Mouse (Mus musculus) gastrocnemius, postnatal 14 days (tissue): ENCODE results near the gene Picalm. TPM values are rescaled to one million over a fixed set of nuclear protein-coding genes. Genes with fewer than 3 reads are reported as not detected.
A peak's percentile ranks its signal among the peaks of the same experiment; 100 is the strongest.

Source experiments
- DNase-seq: peaks from one replicate; pipeline ENCODE4 v3.0.0; 2021; ENCODE audit warnings: mixed read lengths
- intact Hi-C: fragments of 180-260 bp; cut with DNase I; formaldehyde crosslinking; loops from one replicate; pipeline ENCODE4 v1.15.1; 2025; ENCODE audit warnings: low total_unique reads
- long read RNA-seq, 2 experiments: library from polyadenylated mRNA; stranded (forward); transcript quantifications; one replicate each; pipeline ENCODE4 v2.0.0; 2021
- total RNA-seq, 2 experiments: library from RNA; stranded (reverse); gene quantifications; 2 replicates each; pipeline ENCODE4 v1.2.3; 2021

Gene Picalm
- 100 to 1,000 TPM; 111 to 140 TPM for total RNA-seq
- long read RNA-seq, experiment 1, partial matches to known transcripts: 12 of 30 reads
- long read RNA-seq, experiment 1, other reads (novel, unspliced or antisense): 13 of 30 reads
- long read RNA-seq, experiment 2, partial matches to known transcripts: 7 of 24 reads
- long read RNA-seq, experiment 2, other reads (novel, unspliced or antisense): 11 of 24 reads

- intact Hi-C loops: no loop called here
Observed at GRCm38 (mm10) chr7:90129732-90130392, at the start of gene Picalm. Picalm (plus strand) TSS chr7:90130213.

DNA sequence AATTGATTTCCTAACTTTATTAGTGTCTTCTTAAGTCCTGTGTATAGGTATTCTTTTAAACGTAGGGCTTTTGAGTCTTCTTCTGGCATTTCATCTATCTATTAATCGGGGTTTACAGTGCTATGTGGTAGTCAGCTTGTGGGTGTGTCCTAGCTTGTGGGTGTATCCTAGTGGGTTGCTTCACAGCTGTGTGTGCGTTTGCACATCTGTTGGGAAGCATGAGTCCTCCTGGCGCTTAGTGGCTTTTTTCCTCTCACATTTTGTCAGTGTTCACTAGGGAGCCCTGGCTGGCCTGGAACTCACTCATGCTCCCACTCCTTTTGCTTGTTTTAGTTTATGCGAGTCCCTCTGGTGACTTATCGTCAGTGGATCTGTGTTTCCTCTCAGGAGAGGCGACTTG lies 46.2 kb upstream of the Picalm start:
- peak; percentile 25 for DNase-seq
- intact Hi-C loops: no loop called here

More at GRCm38 (mm10) chr7:90129732-90130392, at the start of gene Picalm:
- DNase-seq: peak; percentile 100

- intact Hi-C loops: no loop called here
- DNase-seq: no peak
Observed at GRCm38 (mm10) chr7:90084531-90084930, 45.5 kb upstream of the Picalm start.

DNA sequence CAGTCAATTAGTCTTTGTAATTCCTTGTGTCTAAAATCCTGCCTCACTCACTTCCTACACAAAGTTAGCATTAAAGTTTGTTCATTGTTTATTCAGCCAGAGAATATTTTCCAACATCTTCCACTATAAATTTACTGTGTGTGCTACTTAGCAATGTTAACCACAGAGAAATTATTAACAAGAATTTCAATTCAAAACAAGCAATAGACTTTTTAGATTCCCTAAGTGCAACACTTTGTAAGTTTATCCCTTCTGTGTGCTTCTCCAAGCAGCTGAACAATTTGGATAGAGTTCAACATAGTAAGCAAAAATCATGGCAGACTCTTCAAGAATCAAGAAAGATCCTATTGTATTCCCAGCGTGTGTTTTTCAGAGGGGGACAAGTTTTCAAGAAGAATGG lies 44.3 kb upstream of the Picalm start:
- intact Hi-C loops: no loop called here
- no peak for DNase-seq

DNA sequence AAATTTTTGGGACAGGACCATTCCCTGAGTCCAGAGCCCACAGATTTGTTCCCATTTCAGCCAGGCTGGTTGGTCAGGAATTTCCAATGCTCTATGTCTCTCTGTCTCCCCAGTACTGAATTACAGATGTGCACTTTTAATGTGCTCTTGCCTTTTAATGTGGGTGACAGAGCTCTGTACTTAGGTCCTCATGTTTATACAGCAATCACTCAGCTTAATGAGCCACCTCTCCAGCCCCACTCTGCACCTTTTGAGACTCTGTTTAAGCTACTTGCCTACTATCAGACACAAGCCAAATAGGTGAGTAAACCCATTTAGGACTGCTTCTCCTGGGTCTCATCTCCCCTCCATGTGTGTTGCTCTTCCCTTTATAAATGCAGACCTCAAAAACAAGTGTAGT lies 43.2 kb upstream of the Picalm start:
- DNase-seq: no peak
- intact Hi-C loops: no loop called here

- DNase-seq: no peak
Observed at GRCm38 (mm10) chr7:90090996-90091395, 39.0 kb upstream of the Picalm start.

DNA sequence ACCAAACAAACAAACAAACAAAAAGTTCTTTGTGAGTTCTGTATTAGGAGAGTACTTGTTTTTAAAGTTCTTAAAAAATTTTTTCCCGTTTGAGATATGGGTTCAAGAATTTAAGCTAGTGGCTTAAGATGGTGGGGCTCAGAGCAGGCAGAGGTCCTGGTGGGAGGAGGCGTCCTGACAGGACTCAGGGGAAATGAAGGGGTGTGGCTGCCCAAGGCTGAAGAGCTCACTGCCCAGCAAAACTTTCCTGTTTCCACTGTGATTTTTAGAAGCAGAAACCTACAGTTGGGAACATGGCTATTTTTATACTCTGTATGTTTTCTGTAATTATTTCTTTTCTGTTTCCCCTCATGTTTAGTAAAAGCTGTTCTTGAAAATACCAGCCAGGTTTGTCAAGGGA lies 38.3 kb upstream of the Picalm start:
- intact Hi-C loops: no loop called here
- peak; percentile 28 for DNase-seq

More at GRCm38 (mm10) chr7:90090996-90091395, 39.0 kb upstream of the Picalm start:
- intact Hi-C loops: no loop called here

DNA sequence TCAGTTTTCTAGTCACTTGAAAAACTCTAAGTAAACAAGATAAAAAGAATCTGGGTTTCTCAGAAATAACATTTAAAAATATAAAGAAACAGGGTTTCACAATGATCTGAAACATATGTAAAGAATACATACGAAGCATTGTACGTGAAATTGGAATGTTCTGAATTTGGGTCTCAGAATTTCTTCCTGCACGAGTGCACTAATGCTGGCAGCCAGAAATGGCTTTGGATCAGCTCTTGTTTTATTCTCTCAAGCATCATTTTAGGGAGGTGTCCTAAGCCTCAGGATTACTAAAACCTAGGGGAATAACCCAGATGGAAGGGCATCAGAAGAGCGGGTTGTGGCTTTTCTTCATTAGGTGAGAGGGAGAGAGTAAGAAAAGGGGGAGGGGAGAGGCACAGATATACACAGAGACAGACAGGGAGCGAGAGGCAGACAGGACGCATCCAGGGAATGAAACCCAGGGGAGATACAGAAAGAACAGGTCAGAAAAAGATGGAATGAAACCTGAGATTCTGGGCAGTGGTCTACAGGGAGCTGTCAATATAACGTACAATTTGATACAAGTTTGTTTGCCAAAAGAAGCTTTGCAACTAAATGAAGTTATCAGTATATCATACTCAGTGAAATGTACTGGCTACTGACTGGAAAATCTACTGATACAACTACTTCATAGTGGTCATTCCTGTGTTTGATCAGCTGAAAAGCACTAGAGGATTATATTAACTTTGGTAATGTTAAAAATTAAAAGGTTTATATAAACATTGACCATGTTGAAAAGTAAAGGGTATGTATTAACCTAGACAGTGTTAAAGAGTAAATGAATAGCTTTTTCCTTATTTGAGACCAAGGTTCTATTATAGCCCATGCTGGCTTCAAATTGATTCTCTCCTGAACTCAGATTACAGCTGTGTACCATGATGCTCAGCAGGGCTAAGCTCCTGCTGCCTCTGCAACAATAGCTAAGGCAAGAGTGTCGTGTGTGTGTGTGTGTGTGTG lies 37.3 kb upstream of the Picalm start:
- intact Hi-C loops: no loop called here
- DNase-seq: no peak

DNA sequence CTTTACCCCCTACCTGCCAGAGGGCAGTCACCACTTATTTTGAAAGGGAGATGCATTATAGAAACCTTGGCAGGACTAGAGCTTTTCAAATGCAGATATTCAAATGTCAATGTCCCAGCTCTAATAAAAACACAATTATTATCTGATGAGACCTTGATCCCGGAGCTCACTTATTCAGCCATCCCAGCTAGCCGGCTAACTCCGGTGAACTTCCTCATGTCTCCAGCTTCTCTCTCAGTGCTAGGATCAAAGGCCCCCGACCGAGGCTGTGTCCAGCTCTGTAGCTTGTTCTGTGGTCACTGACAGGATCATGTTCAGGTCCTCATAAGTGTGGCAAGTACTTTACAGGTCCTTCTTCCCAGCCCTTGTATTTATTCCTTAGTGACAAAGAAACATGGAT lies 34.9 kb upstream of the Picalm start:
- no peak for DNase-seq
- intact Hi-C loops: no loop called here

GRCm38 (mm10) chr7:90095766-90096372 lies 34.1 kb upstream of the Picalm start:
- no peak for DNase-seq
- intact Hi-C loops: no loop called here

DNA sequence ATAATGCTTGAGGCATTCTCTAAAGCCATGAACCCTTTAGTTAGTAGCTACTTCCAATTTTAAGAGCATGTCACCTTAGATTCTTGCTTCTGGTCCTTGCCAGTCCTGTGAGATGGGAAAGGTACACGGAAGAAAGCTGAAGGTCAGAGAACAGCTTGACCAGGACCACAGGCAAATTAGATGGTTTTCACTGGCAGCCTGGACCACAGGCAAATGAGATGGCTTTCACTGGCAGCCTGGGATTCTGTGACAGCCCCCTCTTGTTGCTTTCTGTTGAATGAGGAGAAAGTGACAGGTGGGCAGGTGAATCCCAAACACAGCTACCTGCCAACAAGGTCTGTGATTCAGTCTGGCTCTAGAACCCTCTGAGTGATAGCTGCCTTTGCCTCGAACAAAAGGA lies 33.4 kb upstream of the Picalm start:
- no peak for DNase-seq
- intact Hi-C loops: no loop called here

GRCm38 (mm10) chr7:90098253-90098652 lies 31.8 kb upstream of the Picalm start:
- DNase-seq: no peak
- intact Hi-C loops: no loop called here

DNA sequence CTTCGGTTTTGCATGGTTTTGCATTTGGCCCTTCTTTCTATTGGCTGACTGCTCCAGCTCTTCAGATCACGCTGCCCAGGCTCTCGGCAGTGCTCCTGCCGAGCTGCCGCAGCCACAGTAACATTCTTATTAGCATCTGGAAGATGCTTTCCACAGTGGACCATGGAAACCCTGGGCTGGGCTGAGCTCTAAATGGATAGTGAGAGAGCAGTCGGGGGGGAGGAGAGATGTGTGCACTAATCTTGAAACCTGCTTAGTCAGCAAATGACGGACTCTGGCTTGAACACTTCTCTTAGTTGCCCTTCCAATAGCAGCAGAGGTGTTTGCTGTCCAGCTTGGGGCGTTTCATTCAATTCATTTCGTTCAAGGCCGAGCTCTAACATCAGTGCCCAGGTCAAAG lies 30.8 kb upstream of the Picalm start:
- no peak for DNase-seq
- intact Hi-C loops: no loop called here

DNA sequence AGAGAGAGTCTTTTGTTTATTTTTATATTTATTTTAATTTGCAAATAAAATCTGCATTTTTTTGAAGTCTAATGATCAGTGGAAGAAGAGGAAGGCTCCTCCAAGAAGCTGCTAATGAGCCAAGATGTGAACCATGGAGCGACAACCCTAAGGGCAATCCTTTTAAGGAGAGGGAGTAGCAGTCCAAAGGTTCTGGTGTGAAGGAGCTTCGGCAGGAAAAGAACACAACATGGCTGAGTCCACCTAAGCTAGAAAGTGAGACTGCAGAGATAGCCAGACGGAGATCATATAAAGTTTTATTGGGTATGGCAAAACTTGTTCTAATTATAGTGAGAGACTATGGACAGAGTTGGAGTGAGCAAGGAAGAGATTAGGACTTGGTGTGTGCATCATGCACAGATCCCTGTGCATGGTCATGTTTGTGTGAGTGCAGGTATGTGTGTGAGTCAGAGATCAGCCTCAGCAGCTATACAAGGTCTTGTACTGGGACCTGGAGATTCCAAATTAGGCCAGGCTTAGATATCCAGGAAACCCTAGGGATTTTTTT lies 29.3 kb upstream of the Picalm start:
- no peak for DNase-seq
- intact Hi-C loops: no loop called here

DNA sequence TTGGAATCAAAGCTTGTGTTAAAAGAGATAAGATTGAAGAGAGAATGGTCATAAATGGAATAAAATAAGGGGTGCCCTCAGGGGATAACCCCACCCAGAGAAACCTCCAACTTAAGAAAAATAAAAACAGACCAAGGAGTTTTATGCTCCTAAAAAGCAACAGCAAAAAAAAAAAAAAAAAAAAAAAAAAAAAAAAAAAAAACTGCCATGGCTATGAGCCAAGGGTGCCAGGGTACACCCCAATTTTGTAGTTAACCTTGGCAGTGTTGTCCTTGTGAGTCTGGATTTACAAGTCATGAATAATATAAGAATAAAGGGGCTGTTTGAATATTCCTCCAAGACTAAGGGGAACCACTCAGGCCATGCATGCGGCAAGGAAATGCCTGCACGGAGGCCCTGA lies 13.9 kb upstream of the Picalm start:
- no peak for DNase-seq
- intact Hi-C loops: no loop called here

- DNase-seq: no peak
- intact Hi-C loops: no loop called here
Observed at GRCm38 (mm10) chr7:90120106-90120505, 9.9 kb upstream of the Picalm start.

GRCm38 (mm10) chr7:90124991-90125390 lies 5.0 kb upstream of the Picalm start:
- intact Hi-C loops: no loop called here
- DNase-seq: peak; percentile 66

DNA sequence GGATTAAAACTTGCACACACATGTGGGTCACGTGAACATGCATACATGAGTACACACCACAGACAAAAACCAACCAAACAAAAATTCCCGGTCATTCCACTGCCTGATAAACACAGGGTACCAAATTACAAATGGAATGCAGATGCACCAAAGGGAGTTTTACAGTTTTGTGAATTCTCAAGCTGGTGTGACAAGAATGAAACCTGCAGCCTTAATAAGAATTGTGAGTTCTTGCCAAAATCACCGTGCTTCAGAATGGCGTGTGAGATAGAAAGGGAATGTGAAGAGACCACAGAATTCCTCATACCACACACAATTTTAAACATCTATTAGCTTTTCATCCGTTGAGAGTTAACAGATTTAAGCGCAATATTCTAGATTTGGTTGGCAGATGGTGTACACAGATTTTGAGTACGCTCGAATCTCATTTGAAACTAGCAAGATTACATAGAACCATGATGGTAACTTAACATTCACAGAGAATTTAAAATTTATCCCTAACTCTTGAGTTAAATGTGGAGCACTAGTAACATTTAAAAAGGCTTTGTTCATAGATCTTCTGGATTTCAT lies 1.3 kb upstream of the Picalm start:
- DNase-seq: no peak
- intact Hi-C loops: no loop called here

DNA sequence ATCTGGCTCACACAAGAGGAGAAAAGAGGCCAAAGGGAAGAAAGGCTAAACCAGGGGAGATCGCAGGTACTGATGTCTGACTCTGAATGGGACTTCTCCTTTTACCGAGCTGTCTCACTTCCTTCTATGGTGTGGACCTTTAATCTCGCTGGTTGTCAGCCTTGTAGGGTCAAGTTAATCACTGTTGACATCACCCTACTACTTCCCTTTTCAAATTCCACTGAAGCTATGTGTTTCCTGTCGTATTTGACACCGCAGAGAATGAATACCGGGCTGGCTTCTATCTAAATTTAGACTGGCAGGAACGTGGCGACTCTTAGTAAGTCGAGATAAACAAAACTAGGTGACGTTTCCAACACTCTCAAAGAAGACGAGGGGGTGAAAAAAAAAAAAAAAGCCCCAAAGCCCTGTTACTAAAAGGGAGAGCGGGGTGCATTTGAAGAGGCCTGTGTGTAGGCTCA lies 712 bp upstream of the Picalm start:
- peak; percentile 4 for DNase-seq
- intact Hi-C loops: no loop called here
